Mouse (Mus musculus) kidney, postnatal 14 days (tissue): ENCODE measurements at regions not wholly inside any gene's neighbourhood (a gene's known extent, or its start where the extent isn't known, plus 50 kb on each side); places are given as distances from the start of the nearest gene placed in this dataset.

Experiments used
- DNase-seq: peaks from one replicate; pipeline ENCODE4 v3.0.0; 2022; ENCODE audit warnings: mixed read lengths

- no peak for DNase-seq
These were observed 65.6 kb downstream of the En1 start for GRCm38 (mm10) chr1:120667776-120668175.

GRCm38 (mm10) chr1:120683532-120684245, 81.5 kb downstream of the En1 start:
- no peak for DNase-seq

GRCm38 (mm10) chr1:120685650-120686244, 83.5 kb downstream of the En1 start:
- DNase-seq = peak; percentile 5

DNA sequence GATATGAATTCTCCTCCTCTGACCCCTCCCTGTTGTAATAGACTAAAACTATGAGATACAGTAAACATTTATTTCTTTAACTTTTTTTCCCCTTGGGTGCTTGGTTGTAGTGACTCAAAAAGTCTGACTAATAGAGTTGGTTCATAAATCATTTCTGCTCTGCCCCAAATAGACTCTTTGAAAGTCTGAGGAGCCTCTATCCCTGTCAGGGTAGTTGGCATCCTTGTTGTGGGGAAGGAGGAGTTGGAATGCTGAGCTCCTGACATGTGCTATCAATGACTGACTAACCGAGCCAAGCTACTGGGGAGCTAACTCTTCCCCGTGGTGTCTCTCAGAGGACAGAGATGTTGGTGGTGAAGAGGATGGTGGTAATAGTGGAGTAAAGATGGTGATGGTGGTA, 89.4 kb downstream of the En1 start:
- DNase-seq = no peak

GRCm38 (mm10) chr1:120698189-120698588, 96.0 kb downstream of the En1 start:
- DNase-seq = no peak

GRCm38 (mm10) chr1:120704201-120704600, 102.0 kb downstream of the En1 start:
- DNase-seq = no peak

DNA sequence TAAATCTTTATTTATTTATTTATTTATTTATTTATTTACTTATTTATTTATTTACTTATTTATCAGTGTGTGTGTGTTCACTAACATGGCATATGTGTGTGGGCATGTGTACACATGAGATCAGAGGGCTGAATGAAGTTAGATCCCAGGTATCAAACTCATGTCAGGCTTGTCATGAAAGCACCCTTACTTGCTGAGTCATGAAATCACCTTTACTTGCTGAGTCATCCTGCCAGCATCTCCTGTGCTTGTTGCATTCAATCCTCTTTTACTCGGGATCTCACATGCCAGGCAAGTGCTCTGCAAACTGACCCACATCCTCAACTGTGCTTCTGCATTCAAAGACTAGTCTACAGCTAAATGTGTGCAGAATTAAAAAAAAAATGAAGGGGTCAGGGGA, 103.8 kb downstream of the En1 start:
- no peak for DNase-seq

DNA sequence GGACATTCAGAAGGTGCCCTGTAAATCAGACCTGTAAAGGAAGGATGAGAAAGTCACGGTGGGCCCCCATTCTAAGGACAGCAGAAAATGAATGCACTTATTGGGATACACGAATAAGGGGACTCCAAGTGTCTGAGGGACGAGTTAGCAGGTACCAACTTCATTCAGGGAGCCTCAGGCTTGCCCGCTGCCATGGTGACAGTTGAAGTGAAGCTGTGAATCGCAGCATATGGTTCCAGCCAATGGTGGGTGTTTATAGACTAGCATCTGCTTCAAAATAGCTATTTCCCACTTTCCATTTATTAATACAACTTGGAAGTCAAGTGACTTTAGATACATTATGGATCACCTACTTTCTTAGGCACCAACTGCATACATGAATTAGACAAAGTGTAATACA, 106.3 kb downstream of the En1 start:
- no peak for DNase-seq

DNA sequence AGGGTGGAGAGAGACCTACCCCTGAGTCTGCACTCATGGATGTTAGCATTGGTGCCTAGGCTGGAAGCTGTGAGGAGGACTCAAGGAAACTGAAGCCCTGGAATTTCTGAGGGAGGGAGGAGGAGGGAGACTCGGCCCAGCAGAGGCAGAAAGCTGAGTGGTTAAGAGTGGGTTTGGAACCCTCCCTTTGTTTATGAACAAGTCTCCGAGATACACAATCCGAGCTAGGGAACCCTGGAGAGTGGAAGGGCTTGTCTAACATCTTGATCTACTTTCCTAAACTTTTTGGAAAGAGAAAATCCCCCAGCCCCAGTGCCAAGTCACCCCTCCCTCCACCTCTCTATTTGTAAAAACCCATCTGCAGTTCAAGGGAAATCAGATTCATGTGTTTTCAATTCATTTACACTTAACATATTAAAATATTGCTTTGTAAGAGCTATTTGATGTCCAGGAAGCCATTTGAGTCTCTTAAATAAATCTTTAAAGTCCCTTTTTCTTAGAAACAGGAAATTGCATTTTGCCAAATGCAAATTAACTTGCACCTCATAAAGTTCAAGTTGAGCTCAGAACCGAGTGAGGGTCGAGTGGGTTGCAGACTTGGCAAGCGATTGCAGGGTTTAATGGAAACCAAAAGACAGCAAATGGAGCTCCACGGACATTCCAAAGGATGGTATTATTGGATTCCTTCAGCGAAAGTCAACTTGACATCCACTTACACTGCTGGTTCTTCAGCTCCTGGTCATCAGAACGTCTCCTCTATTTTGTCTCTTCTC, 113.1 kb downstream of the En1 start:
- no peak for DNase-seq

- no peak for DNase-seq
These were observed 124.6 kb downstream of the En1 start for GRCm38 (mm10) chr1:120726777-120727176.

DNA sequence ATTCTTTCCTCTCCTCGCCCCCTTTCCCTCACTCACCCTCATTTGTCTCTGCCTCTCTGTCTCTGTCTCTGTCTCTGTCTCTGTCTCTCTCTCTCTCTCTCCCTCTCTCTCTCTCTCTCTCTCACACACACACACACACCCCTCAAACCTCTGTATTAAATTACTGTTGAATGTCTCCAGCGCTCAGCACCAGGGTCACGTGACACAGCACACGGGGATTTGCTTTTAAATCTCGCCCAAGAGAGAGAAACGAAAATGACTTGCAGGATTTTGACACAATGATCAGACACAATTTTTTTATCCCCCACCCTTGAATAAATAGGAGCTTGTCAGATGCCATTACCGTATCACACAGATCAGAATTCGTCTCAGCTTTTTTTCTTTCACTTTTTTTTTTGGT, 125.2 kb downstream of the En1 start:
- DNase-seq = no peak

- DNase-seq = no peak
These were observed 129.8 kb downstream of the En1 start for GRCm38 (mm10) chr1:120732003-120732402.

DNA sequence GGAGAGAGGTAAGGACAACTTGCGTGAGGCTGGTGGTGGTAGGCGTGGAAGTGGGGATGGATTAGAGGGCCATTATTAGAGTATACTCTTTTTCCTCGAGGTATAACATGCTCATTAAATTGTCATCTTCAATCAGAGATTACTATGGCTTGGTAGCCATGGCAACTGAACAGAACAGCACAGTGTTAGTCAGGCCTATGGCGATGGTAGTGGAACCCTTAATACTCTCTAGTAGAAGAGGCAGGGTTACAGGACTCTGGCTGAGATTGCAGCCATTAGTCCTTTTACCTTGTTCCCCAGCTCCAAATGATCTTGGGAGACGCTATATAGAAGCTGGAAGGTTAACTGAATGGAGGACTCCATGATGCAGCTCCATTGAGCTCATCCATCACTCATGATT, 131.5 kb downstream of the En1 start:
- no peak for DNase-seq

DNA sequence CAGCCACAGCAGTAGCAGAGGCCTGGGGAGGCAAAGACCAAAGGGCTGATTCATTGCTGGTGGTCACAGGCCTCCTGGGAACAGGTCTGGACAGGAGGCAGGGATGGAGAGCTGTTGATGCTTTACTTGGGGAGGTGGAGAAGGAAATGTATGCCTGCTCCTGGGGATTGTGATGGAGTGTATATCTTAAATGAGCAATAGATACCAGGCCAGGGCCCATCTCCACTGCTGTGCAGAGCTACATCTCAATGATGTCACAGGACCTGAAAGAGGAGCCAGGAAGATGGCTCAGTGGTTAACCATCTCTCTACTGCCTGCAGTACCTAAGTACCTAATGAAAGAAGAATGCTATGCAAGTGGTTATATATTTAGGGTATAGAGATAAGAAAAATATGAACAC, 132.6 kb downstream of the En1 start:
- no peak for DNase-seq

GRCm38 (mm10) chr1:120739499-120739898, 137.3 kb downstream of the En1 start:
- no peak for DNase-seq

DNA sequence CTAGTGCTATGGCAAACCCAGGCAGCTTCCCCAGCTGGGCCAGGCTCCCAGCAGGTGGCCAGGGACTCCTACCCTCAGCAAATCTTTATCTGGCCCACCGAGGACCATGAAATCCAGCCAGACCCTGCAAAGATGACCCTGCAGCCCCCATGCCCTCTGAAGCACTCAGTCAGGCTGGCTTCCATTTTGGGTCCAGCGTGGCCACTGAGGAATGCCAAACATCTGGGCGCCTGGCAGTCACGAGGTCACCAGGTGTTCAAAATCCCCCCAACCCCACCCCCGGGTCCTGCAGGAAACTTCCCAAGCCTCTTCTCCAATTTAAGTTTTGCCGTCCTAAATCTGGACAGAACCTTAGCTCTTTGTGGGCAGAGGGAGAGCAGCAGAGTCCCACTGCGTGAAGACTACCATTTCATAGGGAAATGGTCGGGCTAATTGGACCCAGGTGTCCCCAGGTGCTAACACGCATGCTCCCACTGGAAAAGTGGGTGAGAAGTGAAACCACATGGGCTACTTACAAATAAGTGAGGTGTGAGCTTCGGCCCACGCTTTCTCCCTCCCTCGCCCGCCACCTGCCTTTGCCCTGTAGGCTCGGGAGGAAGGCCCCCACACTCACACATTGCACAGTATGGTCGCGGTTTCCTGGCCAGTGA, 139.0 kb downstream of the En1 start:
- no peak for DNase-seq

DNA sequence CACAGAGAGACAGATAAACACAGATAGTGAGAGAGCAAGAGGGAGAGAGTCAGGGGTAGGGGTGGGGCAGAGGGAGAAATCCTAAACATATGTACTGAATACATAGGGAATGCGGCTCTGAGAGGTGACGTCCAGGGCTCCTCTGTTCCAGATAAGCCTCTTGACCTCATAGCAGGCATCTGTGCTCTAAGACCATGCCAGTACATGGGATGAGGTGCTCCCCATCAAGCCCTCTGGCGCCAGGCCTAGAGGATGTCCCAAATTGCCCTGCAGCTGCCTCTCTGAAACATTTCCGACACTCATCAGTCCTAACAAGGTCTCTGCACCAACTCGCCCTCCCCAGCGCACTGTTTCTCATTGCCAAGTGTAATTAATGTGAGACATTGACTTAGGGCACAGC, 146.7 kb downstream of the En1 start:
- DNase-seq = no peak

DNA sequence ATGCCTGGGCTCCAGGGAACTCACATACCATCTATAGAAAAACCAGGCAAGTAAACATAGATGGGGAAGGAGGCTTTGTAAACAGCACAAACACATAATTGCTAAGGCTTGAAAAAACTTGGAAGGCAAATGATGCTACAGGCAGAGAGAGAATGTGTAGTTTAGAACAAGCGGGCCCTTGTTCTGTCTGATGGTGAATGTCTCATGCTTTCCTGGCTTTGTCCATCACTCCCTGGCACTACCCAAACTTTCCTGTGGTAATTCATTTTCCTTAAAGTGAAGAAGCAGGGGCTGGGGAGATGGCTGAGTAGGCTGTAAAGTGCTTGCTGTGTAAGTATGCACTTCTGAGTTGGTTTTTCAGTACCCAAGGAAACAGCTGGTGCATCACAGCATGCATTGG, 151.2 kb downstream of the En1 start:
- no peak for DNase-seq

GRCm38 (mm10) chr1:120754337-120754736, 152.1 kb downstream of the En1 start:
- no peak for DNase-seq

DNA sequence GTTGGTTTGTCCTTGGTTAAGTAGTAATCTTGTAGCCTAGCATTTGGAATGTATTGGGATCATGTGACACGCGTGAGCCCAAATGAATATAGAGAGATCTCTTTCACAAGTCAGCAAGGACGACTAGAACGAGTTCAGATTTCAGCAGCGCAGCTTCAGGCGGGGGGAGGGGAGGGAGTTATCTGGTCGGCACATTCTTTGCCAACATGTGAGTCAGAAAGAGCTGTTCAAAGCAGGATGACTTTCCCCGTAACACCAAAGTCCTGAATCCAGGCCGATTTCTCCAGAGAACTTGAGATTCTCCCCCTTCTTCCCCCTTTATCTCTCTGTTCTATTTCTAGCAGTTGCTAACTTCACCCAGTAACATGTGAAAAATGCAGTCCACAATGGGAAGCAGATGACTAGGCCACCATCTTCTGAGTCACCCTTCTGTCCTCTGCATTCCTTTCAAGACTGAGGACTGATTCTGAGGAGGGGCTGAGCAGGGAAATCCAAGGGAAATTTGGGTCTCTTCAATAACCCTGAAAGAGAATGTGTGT, 155.1 kb downstream of the En1 start:
- DNase-seq = no peak

- DNase-seq = no peak
These were observed 156.0 kb downstream of the En1 start for GRCm38 (mm10) chr1:120758172-120758571.

GRCm38 (mm10) chr1:120758762-120759161, 156.5 kb downstream of the En1 start:
- no peak for DNase-seq

- no peak for DNase-seq
These were observed 157.2 kb downstream of the En1 start for GRCm38 (mm10) chr1:120759380-120759779.
